Mouse (Mus musculus): ENCODE data around the gene Cerk.
"Not testable (repeated sequence)": the region's sequence is repeated elsewhere in the genome, so short reads cannot be mapped to it uniquely, and the experiment has no call there.

Gene Cerk

DNA sequence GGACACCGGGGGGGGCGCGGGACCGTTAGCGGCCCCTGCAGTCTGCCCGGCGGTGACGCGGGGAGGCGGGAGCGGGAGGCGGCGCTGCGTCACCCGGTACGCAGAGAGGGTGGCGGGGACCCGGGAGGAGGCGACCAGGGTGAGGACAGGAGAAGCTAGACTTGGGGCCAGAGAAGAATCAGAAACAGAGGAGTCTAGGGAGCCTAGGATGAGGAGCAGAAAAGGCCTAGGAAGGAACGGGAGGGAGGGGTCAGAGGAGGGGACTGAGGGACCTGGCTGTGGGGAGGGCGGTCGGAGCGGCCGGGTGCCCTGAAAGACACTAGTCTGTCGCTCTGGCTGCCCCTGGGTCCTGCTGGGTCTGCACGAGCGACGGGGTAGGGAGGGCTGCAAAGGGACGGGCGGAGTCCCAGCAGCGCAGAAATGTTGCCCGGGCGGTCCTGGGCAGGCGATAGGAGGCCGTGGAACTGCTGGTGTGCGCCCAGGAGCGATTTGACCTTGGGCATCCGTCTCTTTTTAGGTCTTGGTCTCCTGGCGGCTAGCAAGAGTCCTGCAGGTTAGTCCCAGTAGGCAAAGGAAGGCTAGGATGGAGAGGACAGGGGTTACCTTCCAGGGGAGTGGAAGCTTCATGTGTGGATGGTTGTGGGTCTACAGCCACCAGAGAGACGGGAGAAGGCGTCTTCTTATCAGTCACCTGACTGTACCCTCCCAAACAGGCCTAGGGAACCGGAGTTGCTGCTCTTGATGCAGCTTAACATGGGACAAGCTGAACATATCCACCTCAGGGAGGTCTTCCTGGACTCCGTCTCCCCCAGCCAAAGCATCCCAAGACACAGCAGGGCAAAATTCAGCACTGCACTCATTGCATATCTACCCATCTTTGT lies at the start of gene Cerk:
TSS of gene Cerk (minus strand) at position 453 of the 881 bp plus-strand sequence.
- DNase-seq (ENCODE audit: low spot score in 2 of 2): peak; percentile 72 to 74

DNA sequence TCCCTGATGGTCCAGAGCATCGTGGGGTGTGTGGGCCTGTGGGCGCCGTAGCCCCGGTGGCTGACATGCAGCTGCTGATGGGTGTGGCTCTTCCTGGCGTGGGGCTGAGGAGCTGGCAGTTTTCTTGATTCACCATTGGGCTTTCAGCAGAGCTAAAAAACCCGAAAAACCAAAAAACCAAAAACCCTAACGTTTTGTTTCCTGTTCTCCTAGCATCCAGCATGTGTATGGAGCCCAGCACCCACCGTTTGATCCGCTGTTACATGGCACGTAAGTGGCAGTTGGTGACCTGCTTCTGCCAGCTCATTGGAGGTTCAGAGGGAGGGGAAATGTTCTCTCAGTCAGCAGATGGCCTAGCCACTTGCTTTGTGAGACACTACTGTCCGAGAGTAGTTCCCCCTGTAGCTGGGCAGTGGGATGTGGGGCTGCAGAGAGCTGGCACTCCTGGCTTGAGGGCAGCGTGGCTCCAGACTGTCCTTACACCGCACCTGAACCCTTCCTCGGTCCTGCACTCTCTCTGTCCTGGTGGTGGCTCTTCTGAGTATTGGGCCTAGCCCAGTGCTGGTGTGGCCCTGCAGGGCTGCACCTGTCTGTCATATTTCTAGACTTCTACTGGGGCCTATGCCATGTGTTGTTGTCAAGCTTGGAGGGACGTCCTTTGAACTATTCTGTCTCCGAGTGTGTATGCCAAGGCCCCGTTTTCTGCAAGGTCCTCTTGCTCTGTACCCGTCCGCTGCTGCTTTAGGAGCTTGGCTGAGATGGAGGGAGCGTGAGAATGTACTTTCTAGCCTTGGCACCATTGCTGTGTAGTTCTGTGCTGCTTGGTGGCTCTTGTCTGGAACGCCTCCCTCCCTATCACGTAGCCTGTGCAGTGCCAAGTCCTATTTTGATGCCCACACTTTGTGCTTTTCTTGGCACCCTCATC lies 48.8 kb upstream of the Cerk start:
- no peak for DNase-seq (ENCODE audit: low spot score in 2 of 2)

DNA sequence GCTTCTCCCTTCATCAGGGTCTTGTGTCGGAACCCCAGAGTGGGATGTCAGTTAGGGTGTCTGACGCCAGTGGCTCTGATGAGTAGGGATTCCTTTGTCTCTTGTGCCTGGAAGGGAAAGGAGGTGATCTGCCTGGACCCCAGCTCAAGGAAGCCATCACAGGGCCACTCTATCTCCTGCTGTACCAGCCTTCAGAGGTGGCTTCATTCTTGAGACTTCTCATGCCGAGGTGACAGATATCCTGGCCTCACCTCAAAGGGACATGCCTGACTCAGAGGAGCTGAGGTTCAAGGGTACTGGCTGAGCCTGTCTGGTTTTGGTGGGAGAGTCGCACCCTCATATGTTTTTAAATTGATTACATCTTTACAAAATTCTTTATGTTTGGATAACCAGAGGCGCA lies 48.1 kb upstream of the Cerk start:
- DNase-seq (ENCODE audit: low spot score in 2 of 2): no peak

DNA sequence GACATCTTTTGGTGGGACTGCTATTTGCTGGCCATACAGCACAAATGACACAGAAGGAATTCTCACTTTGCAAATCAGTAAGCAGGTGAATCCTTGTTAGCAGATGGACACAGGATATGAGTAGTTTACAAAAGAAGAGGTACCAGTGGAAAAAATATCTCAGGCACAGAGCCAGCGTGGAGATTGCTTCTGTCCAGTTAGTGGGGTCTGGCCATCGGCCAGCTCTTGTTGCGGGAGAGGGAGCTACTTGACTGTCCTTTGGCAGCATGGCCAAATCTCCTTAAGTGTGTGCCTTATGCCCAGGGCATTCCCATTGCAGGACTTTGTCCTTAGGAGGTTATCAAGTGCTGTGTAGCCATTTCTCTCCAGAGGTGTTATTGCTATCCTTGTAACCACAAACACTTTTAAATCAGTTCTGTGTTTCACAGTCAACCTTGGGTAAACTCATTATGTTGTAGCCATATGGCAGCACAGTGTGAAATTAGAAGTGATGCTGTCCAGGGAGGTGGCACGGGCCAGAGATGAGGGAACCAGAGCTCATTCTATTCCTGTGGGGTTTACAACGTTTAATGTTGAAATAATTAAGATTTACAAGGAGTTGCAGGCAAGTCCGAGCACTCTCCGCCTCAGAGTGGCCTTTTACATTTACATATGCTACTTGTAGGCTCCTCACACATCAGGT lies 46.0 kb upstream of the Cerk start:
- no peak for DNase-seq (ENCODE audit: low spot score in 2 of 2)

DNA sequence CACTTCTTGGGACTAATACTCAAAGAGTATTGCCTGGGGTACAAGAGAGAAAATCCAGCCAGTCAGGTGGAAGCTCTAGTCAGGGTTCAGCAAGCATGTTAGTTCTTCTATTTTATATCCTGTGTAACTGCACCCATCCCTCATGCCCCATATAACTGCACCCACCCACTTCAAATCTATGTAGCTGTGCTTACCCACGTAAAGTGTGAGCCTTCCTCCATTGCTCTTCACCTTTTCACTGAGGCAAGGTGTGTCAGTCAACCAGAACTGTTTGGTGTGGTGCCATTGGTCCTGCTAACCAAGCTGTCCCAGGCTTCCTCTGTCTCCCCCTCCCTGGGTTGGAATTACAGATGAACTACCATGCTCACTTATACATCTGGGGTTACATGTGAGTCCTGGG lies 45.2 kb upstream of the Cerk start:
- DNase-seq (ENCODE audit: low spot score in 2 of 2): no peak

DNA sequence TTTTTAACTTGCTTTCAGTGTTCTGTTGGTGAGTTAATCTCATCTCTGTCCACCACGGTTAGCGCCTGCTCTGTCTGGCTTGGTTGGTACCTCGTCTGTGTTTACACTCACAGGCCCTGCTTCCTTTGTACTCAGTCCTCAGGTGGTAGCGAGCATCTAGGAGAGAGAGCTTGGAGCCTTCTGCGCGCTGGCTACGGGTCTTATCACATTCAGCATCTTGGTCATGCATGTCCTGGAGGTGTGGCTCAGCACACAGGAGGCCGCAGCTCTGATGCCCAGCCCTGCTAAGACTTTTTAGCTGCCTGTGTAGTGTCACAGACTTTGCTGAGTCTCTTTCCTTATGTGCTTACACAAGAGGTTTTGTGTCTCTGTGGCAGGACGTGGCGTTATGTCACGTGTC lies 43.7 kb upstream of the Cerk start:
- no peak for DNase-seq (ENCODE audit: low spot score in 2 of 2)

DNA sequence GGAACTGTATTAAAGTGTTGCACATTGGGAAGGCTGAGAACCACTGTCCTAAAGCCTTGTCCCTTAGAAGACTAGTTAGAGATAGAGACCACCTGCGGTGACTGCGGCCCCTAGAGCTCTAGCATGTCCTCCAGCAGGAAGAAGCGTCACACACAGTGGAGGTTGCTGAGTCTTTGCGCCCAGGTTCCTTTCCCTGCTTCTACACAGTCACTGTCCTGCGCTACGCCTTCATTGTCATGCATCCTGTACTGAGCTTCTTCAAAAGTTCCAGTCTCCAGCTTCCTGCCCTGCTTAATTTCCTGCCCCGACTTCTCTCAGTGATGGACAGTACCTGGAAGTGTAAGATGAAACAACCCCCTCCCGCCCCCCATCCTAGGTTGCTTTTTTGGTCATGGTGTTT lies 43.1 kb upstream of the Cerk start:
- DNase-seq (ENCODE audit: low spot score in 2 of 2): no peak

DNA sequence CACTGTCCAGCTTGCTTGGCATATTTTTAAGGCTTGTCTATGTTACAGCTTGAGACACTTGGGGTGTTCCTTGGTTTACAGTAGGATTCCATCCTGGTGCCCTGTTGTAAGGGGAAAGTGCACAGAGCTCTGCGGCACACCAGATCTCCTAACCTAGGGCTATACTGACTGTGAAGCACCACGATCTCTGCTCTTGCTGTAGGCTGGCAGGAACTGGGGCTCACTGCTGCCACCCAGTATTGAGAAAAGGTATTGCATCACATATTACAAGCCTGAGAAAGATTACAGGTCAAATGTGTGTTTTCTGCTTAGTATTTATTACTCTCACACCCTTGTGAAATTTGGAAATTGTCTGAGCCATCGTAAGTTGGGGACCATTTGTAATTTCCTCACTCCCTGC lies 42.2 kb upstream of the Cerk start:
- DNase-seq (ENCODE audit: low spot score in 2 of 2): peak in 1 of 2 experiments; percentile 49

DNA sequence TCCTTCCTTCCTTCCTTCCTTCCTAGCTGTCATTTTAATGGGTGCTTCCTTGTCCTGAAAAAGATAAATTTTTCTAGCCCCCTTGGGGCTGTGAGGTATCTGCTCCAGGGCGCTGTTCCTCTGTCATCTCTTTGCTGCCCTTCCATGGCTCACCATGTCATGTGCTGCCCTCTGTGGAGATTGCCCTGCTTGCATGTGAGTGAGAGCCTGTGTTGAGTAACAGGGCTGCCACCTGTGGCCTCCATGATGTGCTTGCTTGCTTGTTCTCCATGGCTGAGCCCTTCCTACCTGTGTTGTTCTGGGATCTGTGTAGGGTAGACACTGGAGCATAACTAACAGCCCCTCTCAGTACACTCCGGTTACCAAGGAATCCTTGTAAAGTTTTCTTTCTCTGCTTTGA lies 41.0 kb upstream of the Cerk start:
- DNase-seq (ENCODE audit: low spot score in 2 of 2): no peak

DNA sequence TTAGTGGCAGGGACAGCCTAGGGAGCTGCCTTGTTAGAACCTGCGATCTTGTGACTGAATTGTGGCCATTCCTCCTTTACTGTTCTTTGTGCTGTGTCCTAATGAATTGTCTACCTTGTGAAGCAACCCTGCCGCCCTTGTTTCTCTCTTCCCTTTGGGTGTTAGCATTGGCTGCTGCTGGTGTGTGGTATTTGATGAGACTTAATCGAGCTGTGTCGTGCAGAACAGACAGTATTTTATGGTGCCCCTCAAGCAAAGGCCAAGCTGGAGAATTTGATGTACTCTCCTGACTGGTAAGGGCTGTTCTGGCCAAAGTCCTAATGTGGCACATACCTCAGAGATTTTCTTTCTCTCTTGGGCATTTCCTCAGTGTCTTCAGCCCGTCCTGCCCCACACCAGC lies 40.3 kb upstream of the Cerk start:
- no peak for DNase-seq (ENCODE audit: low spot score in 2 of 2)

DNA sequence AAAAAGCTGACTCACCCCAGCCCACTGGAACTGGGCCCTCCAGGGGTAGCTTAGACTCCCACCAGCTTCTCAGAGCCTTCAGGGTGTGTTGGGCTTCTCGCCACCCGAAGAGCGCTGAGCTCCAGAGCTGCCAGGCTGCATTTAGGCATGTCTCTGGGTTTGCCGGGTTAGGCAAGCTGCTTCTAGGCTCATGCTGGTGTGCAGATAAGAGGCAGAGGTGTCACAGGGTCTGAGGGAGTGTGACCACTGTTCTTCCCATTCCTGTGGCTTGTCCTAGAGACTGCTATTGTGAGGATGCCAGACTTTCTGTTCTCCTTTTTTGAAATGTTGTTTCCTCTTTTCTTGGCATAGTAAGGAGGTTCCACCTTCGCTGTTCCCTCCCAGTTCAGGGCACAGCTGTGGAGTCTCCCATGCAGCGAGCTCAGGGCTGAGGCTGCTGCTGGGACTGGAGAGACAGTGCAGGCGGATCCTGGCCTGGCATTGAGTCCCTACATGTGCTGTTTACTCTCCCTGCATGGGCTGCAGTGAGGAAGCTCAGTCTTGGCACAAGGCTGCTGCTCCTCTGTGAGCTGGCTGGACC lies 39.1 kb upstream of the Cerk start:
- DNase-seq (ENCODE audit: low spot score in 2 of 2): no peak

DNA sequence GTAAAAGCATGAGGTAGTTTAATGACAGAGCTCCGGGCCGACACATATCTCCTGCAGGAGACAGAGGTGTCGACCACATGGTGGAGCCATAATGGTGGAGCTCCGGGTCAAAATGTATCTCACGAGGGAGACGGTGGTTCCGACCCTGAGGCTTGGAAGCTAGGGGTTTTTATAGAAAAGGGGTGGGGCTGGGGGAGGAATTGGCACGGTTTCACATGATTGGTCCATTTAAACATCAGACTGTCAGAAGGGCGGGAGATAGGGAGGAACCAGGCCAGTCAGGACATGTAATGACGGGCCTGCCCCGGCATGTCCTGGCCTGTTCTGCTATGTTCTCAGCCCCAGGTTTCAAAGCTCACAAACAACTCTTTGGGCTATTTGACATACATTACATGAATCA lies 36.0 kb upstream of the Cerk start:
- not testable (repeated sequence) for DNase-seq (ENCODE audit: low spot score in 2 of 2)

DNA sequence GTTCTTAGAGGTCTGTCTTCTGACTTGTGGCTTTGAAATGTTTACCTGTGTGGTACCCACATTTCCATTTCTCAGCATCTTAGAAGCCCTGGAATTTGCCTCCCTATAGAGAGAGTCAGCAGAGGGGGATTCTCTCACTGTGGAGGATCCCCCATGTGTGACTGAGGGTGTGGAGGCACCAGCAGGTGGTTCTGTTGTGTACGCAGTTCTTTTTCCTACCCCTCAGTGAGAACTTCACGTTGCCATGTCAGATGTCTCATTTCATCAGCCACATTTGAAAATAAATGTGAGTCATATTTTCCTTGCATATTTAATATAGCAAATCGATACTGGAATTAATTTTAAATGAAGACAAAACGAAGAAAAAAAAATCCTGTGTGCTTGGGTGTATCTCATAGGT lies 35.4 kb upstream of the Cerk start:
- DNase-seq (ENCODE audit: low spot score in 2 of 2): no peak

DNA sequence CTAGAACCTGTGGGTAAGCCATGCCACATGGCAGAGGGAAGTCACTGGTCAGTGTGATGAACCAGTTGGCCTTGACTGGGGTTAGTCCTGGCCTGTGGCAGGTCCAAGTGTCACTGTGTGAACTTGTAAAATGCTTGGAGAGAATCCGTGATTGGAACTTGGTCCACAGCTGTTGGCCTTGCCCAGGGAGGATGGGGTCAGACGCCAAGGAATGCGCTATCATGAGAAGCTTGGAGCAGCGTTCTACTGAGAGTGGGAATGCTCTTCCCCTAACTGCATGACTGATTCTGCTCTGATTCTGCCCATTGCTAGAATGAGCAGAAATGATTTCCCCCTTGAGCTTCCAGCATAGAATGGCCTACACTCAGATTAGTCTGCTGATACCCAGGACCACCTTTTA lies 34.8 kb upstream of the Cerk start:
- DNase-seq (ENCODE audit: low spot score in 2 of 2): no peak

DNA sequence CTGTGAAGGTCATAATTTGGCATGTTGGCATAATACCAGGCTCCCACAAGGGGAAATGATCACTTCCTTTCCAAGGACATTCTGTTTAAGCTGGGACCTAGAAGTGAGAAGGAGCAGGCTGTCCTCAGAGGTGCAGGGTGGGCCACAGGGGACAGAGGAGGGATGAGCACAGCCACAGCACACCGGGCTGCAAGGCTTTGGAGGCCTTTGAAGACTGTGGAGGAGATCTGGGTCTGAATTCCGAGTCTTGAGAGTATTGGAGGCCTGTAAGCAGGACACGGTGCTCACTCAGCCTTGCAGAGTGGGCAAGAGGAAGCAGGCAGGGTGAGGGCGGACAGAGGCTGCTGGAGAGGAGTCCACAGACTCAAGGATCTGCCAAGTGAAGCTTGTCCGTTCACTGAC lies 34.3 kb upstream of the Cerk start:
- DNase-seq (ENCODE audit: low spot score in 2 of 2): no peak

DNA sequence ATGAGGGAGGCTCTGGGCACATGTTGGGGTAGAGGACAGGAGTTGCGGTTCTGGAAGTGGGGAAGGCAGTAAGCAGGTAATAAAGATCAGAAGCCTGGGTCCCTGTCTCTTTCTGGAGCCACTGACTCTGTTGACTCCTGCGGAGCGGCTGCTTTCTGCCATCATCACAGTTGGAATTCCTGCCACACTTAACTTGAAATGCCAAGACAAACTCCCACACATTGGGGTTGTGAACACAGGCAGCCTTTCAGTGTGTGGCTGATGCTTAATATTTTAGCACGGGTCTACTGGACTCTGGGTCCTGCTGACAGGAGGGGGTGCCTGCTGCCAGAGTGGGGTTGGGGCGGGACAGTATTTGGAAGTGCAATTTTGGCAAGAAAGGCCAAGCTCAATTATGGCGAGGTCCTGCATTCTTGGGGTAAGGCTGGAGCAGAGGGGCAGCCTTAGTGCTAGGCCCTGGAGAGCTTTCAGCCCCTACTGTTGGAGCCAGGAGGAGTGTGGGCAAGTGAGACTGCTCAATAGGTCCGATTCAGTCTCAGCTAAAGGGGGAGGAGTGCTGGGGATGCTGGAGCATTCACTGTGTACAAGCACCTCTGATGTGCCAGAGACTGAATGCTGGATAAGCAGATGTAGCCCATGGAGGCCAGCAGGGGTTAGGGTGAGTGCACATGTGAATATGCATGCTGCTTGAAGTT lies 33.7 kb upstream of the Cerk start:
- DNase-seq (ENCODE audit: low spot score in 2 of 2): no peak

DNA sequence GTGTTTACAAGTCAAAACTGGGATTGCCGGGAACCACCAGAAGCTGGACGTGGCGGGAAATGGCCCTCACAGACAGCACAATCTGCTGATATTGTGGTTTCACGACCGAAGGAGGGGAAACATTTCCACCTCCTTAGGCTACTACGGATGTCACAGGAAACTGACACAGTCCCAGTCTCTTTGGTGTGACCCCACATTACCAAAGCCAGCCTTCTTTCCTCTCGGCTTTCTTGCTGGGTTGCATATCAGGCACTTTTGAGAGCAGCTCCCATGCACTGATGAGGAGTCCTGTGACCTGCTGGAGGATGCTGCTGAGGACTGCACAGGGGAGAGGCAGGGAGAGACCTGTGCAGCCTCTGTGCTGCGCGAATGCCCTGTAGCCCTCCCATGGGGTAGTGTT lies 30.7 kb upstream of the Cerk start:
- not testable (repeated sequence) for DNase-seq (ENCODE audit: low spot score in 2 of 2)

DNA sequence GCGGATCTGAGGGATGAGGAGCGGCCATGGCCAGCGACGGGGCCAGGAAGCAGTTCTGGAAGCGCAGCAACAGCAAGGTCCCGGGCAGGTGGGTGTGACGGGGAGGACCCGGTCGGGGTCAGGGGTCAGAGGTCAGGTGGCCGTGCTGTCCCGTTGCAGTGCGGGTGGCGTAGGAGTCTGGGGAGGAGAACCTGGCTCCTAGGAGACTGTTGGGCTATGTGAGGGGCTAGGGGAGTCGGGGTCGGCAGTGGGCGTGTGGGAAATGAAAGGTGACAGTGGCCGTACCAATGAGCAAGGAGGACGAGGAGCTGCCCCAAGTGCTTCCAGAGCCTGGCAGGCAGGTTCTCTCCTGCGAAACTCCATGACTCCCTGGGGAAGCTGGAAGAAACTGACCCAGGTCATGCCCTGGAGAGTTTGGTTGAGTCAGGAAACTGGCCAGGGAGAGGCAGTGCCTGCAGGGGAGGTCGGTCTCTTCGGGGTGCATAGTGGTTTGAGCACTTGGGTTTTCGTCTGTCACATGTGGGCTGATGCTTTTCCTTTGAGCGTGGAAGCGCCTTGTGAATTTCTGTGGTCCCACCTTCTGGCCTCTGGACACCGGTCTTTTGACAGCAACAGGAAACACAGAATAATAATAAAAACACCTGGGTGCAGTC lies 28.7 kb upstream of the Cerk start:
- no peak for DNase-seq (ENCODE audit: low spot score in 2 of 2)

DNA sequence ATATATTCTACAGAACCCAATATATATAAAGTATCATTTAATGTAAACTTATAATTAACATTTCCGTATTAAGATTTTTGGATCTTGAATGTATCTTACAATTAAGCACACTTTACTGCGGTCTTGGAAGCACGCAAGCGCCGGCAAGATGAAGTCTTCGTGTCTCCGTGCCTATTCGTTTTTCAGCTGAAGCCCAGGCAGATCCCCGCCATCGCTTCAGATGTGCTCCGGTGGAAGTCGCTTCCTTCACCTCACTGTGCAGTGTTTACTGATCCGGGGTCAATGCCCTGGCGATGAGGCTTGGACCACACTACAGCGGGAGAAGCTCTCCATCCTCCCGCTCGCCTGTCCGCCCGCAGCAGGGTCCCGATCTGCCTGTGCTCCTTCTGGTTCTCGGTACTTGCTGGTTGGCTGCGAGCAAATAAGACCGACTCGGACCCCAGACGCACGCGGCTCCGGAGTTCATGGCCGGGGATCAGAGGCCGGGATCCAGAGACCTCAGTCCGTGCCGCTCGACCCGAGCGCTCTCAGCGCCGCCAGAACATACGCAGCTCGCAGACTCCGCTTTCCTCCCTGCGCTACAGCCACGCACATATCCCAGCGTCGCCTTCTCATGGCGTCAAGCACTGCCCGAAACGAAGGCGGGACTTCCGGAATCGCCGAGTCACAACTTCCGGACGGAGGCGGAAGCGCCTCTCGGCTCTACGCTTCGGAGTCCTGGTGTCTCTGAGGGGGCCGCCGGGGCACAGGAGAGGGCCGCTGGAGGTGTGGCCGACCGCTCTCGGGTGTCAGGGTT lies 28.0 kb upstream of the Cerk start, which contains the start of gene Tbc1d22a:
TSS of gene Tbc1d22a (plus strand) at position 707 of the 796 bp plus-strand sequence.
- DNase-seq (ENCODE audit: low spot score in 2 of 2): peak; percentile 87 to 92

DNA sequence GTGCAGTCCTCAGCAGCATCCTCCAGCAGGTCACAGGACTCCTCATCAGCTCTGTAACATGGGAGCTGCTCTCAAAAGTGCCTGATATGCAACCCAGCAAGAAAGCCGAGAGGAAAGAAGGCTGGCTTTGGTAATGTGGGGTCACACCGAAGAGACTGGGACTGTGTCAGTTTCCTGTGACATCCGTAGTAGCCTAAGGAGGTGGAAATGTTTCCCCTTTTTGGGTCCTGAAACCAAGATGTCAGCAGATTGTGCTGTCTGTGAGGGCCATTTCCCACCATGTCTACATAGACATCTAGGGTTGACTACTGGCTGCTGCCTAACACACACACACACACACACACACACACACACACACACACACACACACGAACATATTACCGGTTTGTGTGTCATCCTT lies 26.3 kb upstream of the Cerk start:
- not testable (repeated sequence) for DNase-seq (ENCODE audit: low spot score in 2 of 2)
